Mouse (Mus musculus) hindbrain, embryonic 11.5 days (tissue): ENCODE measurements around the gene Atp8a1. TPM values are rescaled to one million over a fixed set of nuclear protein-coding genes. Genes with fewer than 3 reads are reported as not detected.

Source experiments
- ATAC-seq: fragments of 200-750 bp; cut with Nextera tagmentation; 2 replicates; pipeline ENCODE4 v1.8.0; 2017; ENCODE audit warnings: mild to moderate bottlenecking, moderate TSS enrichment, moderate library complexity; ENCODE audit not compliant: low FRiP score
- DNase-seq: peaks from one replicate; pipeline ENCODE4 v3.0.0-alpha.2; 2015; ENCODE audit warnings: low spot score
- H3K27ac ChIP-seq: fragments of 300-500 bp; sonication (generic); 2 replicates; pipeline ENCODE4 v1.5.1; 2014; ENCODE audit warnings: mild to moderate bottlenecking, low read depth, low read length
- H3K27me3 ChIP-seq: fragments of 300-500 bp; sonication (generic); 2 replicates; pipeline ENCODE4 v1.6.1; 2014; ENCODE audit warnings: mild to moderate bottlenecking, low read length, moderate library complexity, mixed read lengths; ENCODE audit not compliant: control insufficient read depth, insufficient read depth
- H3K36me3 ChIP-seq: fragments of 300-500 bp; sonication (generic); 2 replicates; pipeline ENCODE4 v1.6.1; 2014; ENCODE audit warnings: mild to moderate bottlenecking, low read length, moderate library complexity, mixed read lengths; ENCODE audit not compliant: control insufficient read depth, insufficient read depth
- H3K4me1 ChIP-seq: fragments of 300-500 bp; sonication (generic); replicated peaks from 2 replicates; pipeline ENCODE4 v1.6.1; 2014; ENCODE audit warnings: low read length, mixed read lengths; ENCODE audit not compliant: control insufficient read depth, insufficient read depth
- H3K4me2 ChIP-seq: fragments of 300-500 bp; sonication (generic); replicated peaks from 2 replicates; pipeline ENCODE4 v1.6.1; 2014; ENCODE audit warnings: mild to moderate bottlenecking, low read depth, low read length
- H3K4me3 ChIP-seq: fragments of 300-500 bp; sonication (generic); 2 replicates; pipeline ENCODE4 v1.5.1; 2014; ENCODE audit warnings: low read depth, low read length
- H3K9ac ChIP-seq: fragments of 300-500 bp; sonication (generic); 2 replicates; pipeline ENCODE4 v1.6.1; 2014; ENCODE audit warnings: low read depth, low read length
- H3K9me3 ChIP-seq: fragments of 300-500 bp; sonication (generic); 2 replicates; pipeline ENCODE4 v1.6.1; 2016; ENCODE audit warnings: low read length; ENCODE audit not compliant: control insufficient read depth
- WGBS: fragments of 180-500 bp; shearing (Covaris S2); extraction: QIAGEN DNeasy Blood & Tissue Kit; methylation state at CpG from one replicate; pipeline ENCODE4 v1.1.7; 2014; 5-methylcytosine and 5-hydroxymethylcytosine counted together
- polyA plus RNA-seq: library from polyadenylated mRNA; unstranded; fragments of >200 nt; fragmentation: Nextera tagmentation; extraction: Ambion mirVana; gene quantifications from 2 replicates; pipeline ENCODE4 v1.2.1, GENCODE M21; 2014

The Atp8a1 gene
- polyA plus RNA-seq, 1 experiment from 2014 or later, result 24.8 TPM

DNA sequence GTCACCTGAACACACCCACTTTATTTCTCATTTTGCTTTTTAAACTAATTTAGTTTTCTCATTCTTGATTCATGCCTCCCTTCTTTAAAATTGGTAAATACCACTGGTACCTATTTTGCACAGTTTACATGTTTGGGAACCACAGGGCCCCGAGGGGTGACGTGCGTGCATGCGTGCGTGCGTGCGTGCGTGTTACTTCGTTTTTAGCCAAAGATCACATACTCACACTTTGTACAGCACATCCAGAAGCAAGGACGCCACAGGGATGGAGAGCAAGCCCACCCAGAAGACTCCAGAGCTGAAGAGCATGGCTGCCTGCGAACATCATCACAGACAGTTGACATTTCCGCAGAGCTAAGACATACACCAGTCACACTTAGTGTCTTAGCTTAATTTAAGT is 216.0 kb downstream of the Atp8a1 start:
- Histone ChIP-seq H3K27me3 (no peaks in the 10 kb centered on the region), H3K4me1 (peaks cover 3% of the 10 kb centered on the region; the same call in 1 of the 2 replicates), H3K27ac (no peak overlapping the region), H3K36me3 (no peaks in the 10 kb centered on the region), H3K4me3 (no peak overlapping the region), H3K9me3 (no peaks in the 10 kb centered on the region), H3K4me2 (no peak overlapping the region), H3K9ac (no peak overlapping the region)
- DNase-seq, result no peak
- no peak for ATAC-seq
- 95% methylated on average over 12 of the region's 12 CpGs for WGBS

DNA sequence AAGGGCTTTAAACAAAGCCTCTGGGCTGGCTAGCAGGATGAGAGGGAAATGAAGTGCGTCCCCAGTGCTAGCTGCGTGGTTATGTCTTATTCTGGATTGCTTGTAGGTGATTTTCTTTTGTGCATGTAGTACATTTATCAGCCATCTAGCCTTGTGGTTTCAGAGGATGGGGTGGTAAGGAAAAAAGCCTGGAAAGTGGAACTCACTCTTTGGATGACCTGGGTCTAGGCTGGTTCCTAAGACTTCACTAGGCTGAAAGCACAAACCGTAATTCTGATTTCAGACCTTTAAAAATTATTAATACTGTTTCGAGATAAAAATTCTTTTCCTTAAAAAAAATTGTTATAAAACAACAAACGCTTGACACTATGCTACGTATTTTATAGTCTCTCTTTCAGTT is 217.4 kb downstream of the Atp8a1 start:
- H3K27me3 ChIP-seq, result no peaks in the 10 kb centered on the region
- ATAC-seq (no peak), DNase-seq (peak; percentile 27)
- peaks cover 3% of the 10 kb centered on the region; the same call in 1 of the 2 replicates for H3K4me1 ChIP-seq
- no peak overlapping the region for H3K9ac ChIP-seq
- H3K27ac ChIP-seq, result no peak overlapping the region
- 84% methylated on average over 6 of the region's 6 CpGs for WGBS
- no peak overlapping the region for H3K4me3 ChIP-seq
- no peaks in the 10 kb centered on the region for H3K9me3 ChIP-seq
- H3K36me3 ChIP-seq, result no peaks in the 10 kb centered on the region
- no peak overlapping the region for H3K4me2 ChIP-seq

- H3K4me3 ChIP-seq, result no peak overlapping the region
- H3K4me2 ChIP-seq, result no peak overlapping the region
- no peaks in the 10 kb centered on the region for H3K27me3 ChIP-seq
- H3K4me1 ChIP-seq, result peaks cover 3% of the 10 kb centered on the region; the same call in 1 of the 2 replicates
- 75% methylated on average over 7 of the region's 7 CpGs for WGBS
- ATAC-seq, result no peak
- no peaks in the 10 kb centered on the region for H3K9me3 ChIP-seq
- DNase-seq, result no peak
- no peak overlapping the region for H3K9ac ChIP-seq
- H3K36me3 ChIP-seq, result no peaks in the 10 kb centered on the region
- H3K27ac ChIP-seq, result no peak overlapping the region
Measured at GRCm38 (mm10) chr5:67629440-67629839, 217.8 kb downstream of the Atp8a1 start.

- H3K4me2 ChIP-seq, result no peak overlapping the region
- H3K27ac ChIP-seq, result no peak overlapping the region
- H3K9ac ChIP-seq, result no peak overlapping the region
- H3K9me3 ChIP-seq, result no peaks in the 10 kb centered on the region
- no peak overlapping the region for H3K4me3 ChIP-seq
- 66% methylated on average over 9 of the region's 9 CpGs for WGBS
- no peaks in the 10 kb centered on the region for H3K36me3 ChIP-seq
- no peak for DNase-seq
- no peaks in the 10 kb centered on the region for H3K27me3 ChIP-seq
- no peaks in the 10 kb centered on the region for H3K4me1 ChIP-seq
- no peak for ATAC-seq
Measured at GRCm38 (mm10) chr5:67628180-67628940, 218.9 kb downstream of the Atp8a1 start.

GRCm38 (mm10) chr5:67621230-67621629 is 226.0 kb downstream of the Atp8a1 start:
- no peak overlapping the region for H3K4me2 ChIP-seq
- no peak overlapping the region for H3K27ac ChIP-seq
- 92% methylated on average over 12 of the region's 12 CpGs for WGBS
- ATAC-seq (no peak), DNase-seq (no peak)
- H3K4me1 ChIP-seq, result no peaks in the 10 kb centered on the region
- no peak overlapping the region for H3K4me3 ChIP-seq
- H3K27me3 ChIP-seq, result no peaks in the 10 kb centered on the region
- no peaks in the 10 kb centered on the region for H3K9me3 ChIP-seq
- H3K36me3 ChIP-seq, result no peaks in the 10 kb centered on the region
- no peak overlapping the region for H3K9ac ChIP-seq

DNA sequence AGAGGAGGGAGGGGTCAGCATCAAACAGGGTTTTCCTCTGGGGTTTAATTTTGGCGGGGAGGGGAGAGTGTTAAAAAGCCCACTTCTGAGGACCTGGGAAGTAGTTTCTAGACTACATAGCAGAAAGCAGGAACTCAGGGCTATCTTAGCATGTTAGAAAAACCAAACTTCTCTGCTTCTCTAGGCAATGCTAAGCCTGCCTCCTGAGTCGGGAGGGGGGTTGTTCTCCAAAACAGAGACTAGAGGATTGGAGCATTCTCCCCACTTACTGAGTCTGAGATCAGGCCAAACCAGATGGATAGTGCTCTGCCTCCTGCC is 237.8 kb downstream of the Atp8a1 start:
- H3K4me2 ChIP-seq, result no peak overlapping the region
- 0 out of 2 replicates have a peak, but pooled peaks cover 2% of the 10 kb centered on the region for H3K4me1 ChIP-seq
- no peak for ATAC-seq
- no peaks in the 10 kb centered on the region for H3K36me3 ChIP-seq
- no peaks in the 10 kb centered on the region for H3K9me3 ChIP-seq
- WGBS, result 13% methylated on average over 2 of the region's 2 CpGs
- peaks cover 36% of the 10 kb centered on the region for H3K27me3 ChIP-seq
- DNase-seq, result no peak
- H3K27ac ChIP-seq, result no peak overlapping the region
- H3K9ac ChIP-seq, result no peak overlapping the region
- no peak overlapping the region for H3K4me3 ChIP-seq

GRCm38 (mm10) chr5:67608674-67609519 is 238.3 kb downstream of the Atp8a1 start:
- no peak overlapping the region for H3K27ac ChIP-seq
- no peak for DNase-seq
- H3K4me1 ChIP-seq, result 0 out of 2 replicates have a peak, but pooled peaks cover 2% of the 10 kb centered on the region
- peak overlapping the region; percentile 50 for H3K9ac ChIP-seq
- peaks cover 36% of the 10 kb centered on the region for H3K27me3 ChIP-seq
- no peaks in the 10 kb centered on the region for H3K36me3 ChIP-seq
- peak overlapping the region; percentile 54 for H3K4me3 ChIP-seq
- H3K9me3 ChIP-seq, result no peaks in the 10 kb centered on the region
- peak; percentile 2; the same call in 1 of the 2 replicates for ATAC-seq
- 1% methylated on average over 31 of the region's 31 CpGs for WGBS
- H3K4me2 ChIP-seq, result peak overlapping the region; percentile 88

- WGBS, result under 1% methylated on average over 86 of the region's 86 CpGs
- 0 out of 2 replicates have a peak, but pooled peaks cover 2% of the 10 kb centered on the region for H3K4me1 ChIP-seq
- H3K4me2 ChIP-seq, result peak within 1 kb of the TSS; percentile 88
- H3K4me3 ChIP-seq, result peak within 1 kb of the TSS; percentile 54
- peak within 1 kb of the TSS; percentile 50 for H3K9ac ChIP-seq
- ATAC-seq (peak; percentile 85), DNase-seq (peak; percentile 74)
- peaks cover 36% of the 10 kb centered on the region for H3K27me3 ChIP-seq
- no peak within 1 kb of the TSS for H3K27ac ChIP-seq
- H3K9me3 ChIP-seq, result no peaks in the 10 kb centered on the region
- no peaks in the 10 kb centered on the region for H3K36me3 ChIP-seq
Measured at GRCm38 (mm10) chr5:67607804-67608673, 239.2 kb downstream of the Atp8a1 start, which contains the start of gene Shisa3. Gene Shisa3 (plus strand): TSS chr5:67607882.
